Mouse (Mus musculus): ENCODE measurements around the gene Ptprk.

- no peak for TF ChIP-seq E2F4 (IDR thresholded peaks at IDR 0.05; ENCODE audit: insufficient read depth)
- no peak for TF ChIP-seq USF1 (IDR thresholded peaks at IDR 0.05; ENCODE audit: low read depth)
Observed at GRCm38 (mm10) chr10:28182081-28182480, 107.5 kb downstream of the Ptprk start.

All from myocyte (in vitro differentiated cells).